In the genomic region with DNA sequence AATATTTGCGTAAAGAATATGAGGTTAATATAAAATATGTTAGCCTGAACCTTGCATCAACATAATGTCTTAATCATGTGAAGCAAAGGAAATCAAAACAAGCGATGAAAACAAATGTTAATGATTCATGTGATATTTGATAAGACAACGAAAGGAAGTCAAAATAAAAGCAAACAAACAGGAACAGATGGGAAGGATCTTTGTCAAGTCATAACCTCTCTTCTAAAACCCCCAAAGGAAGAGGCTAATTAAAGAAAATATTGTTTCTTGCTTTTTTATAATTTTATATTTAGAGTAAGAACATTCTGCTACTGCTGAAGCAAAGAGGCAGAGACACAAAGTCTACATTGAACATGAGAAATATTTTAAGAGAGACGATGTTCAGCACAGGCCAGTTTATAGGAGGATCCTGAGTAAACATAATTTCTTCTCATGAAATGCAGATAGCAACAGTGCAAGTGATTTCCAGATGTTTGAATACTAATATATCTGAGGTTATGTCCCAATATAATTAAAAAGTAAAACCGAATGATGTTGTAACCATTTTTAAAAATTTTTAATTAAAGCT, we compare ENCODE assay signal across 12 mouse cellular contexts.
"Had no signal": no experiment of that assay in that cellular context is flagged by ENCODE, and none has a peak within 500 bp of the region (broad histone marks: within the 10 kb centered on the region; RNA-seq: fewer than 3 reads in every experiment).

No protein-coding gene starts in this region.

- H3K27ac ChIP-seq: hindbrain, postnatal 0 days; limb, embryonic 15.5 days; liver, embryonic 13.5 days; macrophage; midbrain, embryonic 15.5 days; neural tube, embryonic 12.5 days; stomach, postnatal 0 days had no signal

- H3K36me3 ChIP-seq: limb, embryonic 15.5 days; liver, embryonic 13.5 days; midbrain, embryonic 15.5 days; neural tube, embryonic 12.5 days had no signal

- H3K4me3 ChIP-seq: limb, embryonic 15.5 days; liver, embryonic 13.5 days; megakaryocyte, embryonic 14.5 days; midbrain, embryonic 15.5 days; neural tube, embryonic 12.5 days had no signal

- H3K27me3 ChIP-seq: limb, embryonic 15.5 days; liver, embryonic 13.5 days; megakaryocyte, embryonic 14.5 days; midbrain, embryonic 15.5 days; neural tube, embryonic 12.5 days had no signal

- H3K9me3 ChIP-seq: limb, embryonic 15.5 days; liver, embryonic 13.5 days; megakaryocyte, embryonic 14.5 days; midbrain, embryonic 15.5 days; neural tube, embryonic 12.5 days had no signal

- H3K9ac ChIP-seq: limb, embryonic 15.5 days; liver, embryonic 13.5 days; midbrain, embryonic 15.5 days; neural tube, embryonic 12.5 days had no signal

- DNase-seq: layer of hippocampus, adult 9-11 months; layer of hippocampus, postnatal 36 days; liver, embryonic 13.5 days; thymus, postnatal 4 days had no signal

- ATAC-seq: hindbrain, postnatal 0 days; midbrain, embryonic 15.5 days had no signal

- H3K4me1 ChIP-seq: limb, embryonic 15.5 days; liver, embryonic 13.5 days; megakaryocyte, embryonic 14.5 days; midbrain, embryonic 15.5 days; neural tube, embryonic 12.5 days had no signal

- H3K4me2 ChIP-seq: limb, embryonic 15.5 days; liver, embryonic 13.5 days; midbrain, embryonic 11.5 days; midbrain, embryonic 15.5 days; neural tube, embryonic 12.5 days had no signal
